Mouse (Mus musculus) induced T-regulatory cell, adult 2 months (primary cell): ENCODE results near the gene Rnf182.

Source experiments
- DNase-seq: peaks from one replicate; pipeline ENCODE4 v3.0.0-alpha.2; 2012; ENCODE audit warnings: low read depth

Rnf182 gene

DNA sequence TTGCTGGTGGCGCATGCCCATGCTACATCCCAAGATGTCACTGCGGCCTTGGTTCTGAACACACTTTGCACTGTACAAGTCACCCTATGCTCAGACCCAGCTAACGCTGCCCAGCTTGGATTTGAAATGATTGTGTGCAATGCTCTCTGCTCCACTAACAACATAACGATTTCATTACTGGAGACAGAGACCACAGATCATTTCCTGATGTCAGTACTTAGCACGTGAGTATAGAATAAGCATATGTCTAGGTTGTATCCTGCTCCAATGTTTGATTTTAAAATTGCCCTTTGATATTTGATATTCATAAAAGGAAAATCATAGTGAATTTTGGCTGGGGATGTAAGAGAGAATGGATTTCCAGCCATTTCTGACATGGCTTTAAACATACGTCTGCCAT is 3.5 kb upstream of the Rnf182 start:
- no peak for DNase-seq

DNA sequence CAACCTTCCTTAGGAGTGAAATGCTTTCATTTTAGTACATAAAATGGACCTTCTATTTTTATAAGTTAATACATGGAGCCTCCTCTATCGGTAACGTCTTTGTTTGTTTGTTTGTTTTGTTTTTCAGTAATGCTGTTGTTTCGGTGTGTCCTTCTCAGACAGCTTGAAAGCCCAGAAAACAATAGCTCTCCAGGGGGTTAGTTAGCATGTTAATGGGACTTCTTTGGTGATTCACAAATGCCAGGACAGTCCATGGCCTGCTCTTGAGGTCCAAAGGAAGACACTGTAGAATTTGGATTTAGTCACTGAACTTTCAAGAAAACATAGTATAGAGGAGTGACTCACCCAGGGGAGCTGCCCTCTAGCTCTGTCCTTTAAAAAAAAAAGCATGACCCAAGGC is 843 bp upstream of the Rnf182 start:
- no peak for DNase-seq

GRCm38 (mm10) chr13:43615194-43615576 is 325 bp upstream of the Rnf182 start:
- DNase-seq = no peak

DNA sequence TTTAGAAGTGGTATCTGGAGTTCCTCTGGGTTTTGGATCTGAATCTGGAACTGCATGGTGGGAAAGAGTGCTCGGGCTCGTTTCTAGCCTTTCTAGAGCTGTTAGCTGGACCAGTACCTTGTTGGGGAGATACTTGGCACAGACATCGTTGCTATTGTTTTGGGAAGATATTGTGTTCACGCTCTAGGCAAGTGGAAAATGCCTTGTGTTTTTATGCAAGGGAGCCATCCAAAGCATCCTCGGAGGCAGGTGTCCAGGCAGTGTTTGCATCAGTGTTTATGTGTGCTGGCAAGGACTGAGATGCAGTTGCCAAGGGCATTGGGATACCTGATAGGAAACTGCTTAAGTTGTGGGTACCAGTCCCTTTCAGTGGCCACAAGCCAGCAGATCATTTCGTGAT is 1.0 kb downstream of the Rnf182 start:
- peak; percentile 9 for DNase-seq

- no peak for DNase-seq
Observed at GRCm38 (mm10) chr13:43619550-43620175, 4.2 kb downstream of the Rnf182 start.

GRCm38 (mm10) chr13:43627922-43628321 is 12.4 kb downstream of the Rnf182 start:
- peak; percentile 30 for DNase-seq

GRCm38 (mm10) chr13:43629785-43630184 is 14.3 kb downstream of the Rnf182 start:
- DNase-seq = no peak

GRCm38 (mm10) chr13:43631266-43631665 is 15.8 kb downstream of the Rnf182 start:
- DNase-seq = no peak

DNA sequence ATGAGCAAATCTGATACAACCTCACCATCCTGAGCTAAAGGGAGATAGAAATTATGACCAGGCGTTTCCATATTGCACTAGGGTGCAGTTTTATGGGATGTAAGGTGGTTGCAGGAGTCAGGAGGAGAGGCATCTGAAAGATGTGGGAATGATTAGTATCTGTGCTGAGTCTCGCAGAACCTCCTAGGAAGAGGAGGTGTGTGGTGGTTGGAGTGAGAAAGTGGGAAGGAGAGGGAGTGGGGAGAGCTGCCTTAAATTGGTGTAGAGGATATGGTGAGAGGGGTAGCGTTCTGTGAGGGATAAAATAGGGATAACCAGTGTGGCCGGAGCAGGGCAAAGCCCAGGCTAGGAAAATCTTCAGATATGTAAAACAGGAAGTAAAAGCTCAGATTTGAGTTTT is 17.5 kb downstream of the Rnf182 start:
- no peak for DNase-seq

GRCm38 (mm10) chr13:43637720-43638119 is 22.2 kb downstream of the Rnf182 start:
- DNase-seq = no peak

GRCm38 (mm10) chr13:43644991-43645390 is 29.5 kb downstream of the Rnf182 start:
- DNase-seq = no peak

GRCm38 (mm10) chr13:43648556-43648955 is 33.0 kb downstream of the Rnf182 start:
- DNase-seq = no peak

GRCm38 (mm10) chr13:43651277-43651676 is 35.8 kb downstream of the Rnf182 start:
- DNase-seq = no peak

- no peak for DNase-seq
Observed at GRCm38 (mm10) chr13:43654091-43654490, 38.6 kb downstream of the Rnf182 start.

GRCm38 (mm10) chr13:43663225-43663624 is 47.7 kb downstream of the Rnf182 start:
- no peak for DNase-seq

- DNase-seq = no peak
Observed at GRCm38 (mm10) chr13:43666130-43666529, 50.6 kb downstream of the Rnf182 start.

GRCm38 (mm10) chr13:43666920-43667319 is 51.4 kb downstream of the Rnf182 start:
- no peak for DNase-seq

DNA sequence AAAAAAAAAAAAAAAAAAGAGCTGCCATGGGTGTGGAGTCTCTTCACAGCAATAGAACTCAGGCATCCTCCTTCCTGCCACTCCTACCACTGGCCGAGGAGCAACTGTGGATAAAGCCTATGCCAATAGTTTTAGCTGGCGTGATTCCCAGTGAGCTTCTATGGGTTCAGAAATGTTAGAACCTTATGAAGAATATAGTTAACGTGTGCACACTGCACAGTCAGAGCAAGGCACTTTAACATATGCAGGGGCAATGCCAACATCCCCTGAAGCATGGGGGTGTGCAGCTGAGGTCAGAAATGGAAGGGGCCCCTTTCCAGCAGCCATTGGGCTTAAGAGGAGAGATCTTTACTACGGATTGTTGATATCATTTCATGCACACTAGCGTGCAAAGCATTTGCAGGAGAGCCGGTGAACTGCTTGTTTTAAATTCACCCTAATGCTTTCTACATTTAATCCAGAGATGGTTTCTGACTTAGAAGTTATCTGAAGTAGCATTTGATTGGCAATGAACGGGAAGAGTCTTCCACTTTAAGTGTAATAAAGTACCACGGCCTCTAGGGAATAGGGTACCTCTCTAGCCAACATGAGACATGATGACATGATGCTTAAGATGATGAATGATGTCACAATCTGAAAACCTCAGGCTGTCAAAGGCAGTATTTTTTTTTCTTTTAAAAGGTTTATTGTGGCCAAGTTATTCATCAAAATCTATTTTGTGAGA is 61.8 kb downstream of the Rnf182 start:
- no peak for DNase-seq

- DNase-seq = no peak
Observed at GRCm38 (mm10) chr13:43677883-43678244, 62.4 kb downstream of the Rnf182 start.

DNA sequence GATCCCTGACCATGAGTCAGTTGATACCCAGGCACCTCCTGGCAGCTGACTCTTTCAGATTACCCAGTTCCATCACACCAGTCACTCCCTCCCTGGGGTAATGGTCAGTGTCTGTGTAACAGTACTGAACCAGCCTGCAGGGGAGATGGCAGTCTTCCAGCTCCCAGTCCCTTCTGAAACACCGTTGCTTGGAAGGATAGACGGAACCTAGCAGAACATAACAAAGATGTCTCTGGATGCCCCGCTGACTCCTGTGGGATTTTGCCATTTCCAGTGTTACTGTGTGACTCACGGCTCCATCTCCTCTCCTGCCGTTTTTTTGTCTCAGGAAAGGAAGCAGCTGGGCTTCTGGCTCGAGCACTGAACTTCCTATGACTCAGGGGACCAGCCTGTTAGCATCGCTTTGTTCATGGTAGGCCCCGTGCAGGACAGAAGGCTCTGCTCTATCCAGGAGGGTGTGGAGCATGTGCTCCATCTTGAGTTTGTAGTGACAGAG is 69.0 kb downstream of the Rnf182 start:
- no peak for DNase-seq

DNA sequence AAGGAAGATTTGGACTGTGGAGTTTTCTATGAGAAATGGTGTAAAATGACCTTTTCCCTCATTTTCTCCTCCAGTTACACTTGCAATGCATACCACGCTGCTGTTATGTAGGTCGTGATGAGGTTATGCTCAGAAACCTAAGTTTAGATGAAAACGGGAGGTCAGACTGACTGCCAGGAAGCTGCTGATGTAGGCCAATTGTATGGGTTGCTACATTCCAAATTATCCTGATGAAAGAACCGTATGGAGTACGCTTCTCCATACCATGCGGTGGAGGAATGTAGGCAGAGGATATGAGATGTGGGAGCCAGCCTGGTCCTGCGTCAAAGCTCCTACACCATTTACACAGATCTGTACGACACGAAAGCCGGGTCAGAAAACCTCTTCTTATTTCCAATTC is 72.6 kb downstream of the Rnf182 start:
- DNase-seq = no peak

DNA sequence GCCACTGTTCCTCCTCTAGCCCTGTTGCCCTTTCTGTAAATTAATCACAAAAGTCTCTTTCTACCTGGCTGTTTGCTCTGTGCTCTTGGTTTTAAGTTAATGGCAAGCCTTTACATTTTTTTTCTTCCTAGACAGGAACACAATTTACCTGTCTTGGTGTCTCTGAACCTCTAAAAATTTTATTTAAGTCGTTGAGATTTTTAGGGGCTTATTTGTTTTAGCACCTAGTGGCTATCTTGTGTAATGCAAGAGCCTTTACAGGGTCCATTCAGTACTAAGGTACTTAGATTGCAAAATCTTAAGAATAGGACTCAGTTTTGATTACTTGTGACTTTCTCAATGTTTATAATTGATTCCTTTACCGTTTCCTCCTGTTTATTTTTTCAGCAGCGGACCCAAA is 76.2 kb downstream of the Rnf182 start:
- DNase-seq = peak; percentile 10

DNA sequence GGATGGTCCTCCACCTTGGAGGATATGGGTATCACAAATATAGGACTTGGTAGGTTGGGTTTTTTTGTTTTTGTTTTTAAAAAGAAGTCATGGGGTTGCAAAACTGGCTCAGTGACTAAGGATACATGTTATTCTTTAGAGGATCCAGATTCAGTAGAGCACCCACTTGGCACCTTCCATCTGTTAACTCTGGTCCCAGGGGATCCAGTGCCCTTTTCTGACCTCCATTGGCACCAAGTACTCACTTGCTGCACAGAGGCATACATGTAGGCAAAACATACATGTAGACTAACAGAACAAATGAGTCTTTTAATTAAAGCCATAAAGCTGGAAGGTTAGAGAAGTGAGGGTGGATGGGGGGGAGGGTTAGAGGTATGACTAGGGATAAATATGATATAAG is 80.0 kb downstream of the Rnf182 start:
- DNase-seq = no peak

DNA sequence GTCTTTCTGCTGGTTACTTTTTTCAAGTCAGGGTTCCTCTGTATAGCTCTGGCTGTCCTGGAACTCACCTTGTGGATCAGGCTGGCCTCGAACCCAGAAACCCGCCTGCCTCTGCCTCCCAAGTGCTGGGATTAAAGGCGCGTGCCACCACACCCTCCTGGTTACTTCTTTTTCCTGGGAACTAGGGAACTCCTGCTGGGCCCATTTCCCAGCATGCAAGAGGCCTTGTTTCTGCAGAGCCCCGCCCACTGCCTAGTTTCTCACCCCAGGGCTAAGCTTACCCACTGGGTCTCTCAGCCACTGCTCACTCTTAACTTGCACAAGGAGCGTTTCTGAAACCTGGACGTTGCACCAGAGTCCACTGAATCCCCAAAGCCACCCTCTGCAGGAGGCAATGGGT is 80.5 kb downstream of the Rnf182 start:
- no peak for DNase-seq
